Mouse (Mus musculus): ENCODE measurements around the gene Tenm4.

GRCm38 (mm10) chr7:96164141-96164540, 6.9 kb upstream of the Tenm4 start:
- TF ChIP-seq CTCF (IDR thresholded peaks at IDR 0.05; ENCODE audit: low read depth): no peak
- TF ChIP-seq EP300 (IDR thresholded peaks at IDR 0.05; ENCODE audit: low read depth): no peak

Measured in heart, postnatal 0 days (tissue).